13 mouse cellular contexts compared by ENCODE assay signal in genomic region chr9:108217406-108217805, GRCm38 (mm10).
"Had no signal": no experiment of that assay in that cellular context is flagged by ENCODE, and none has a peak within 500 bp of the region (broad histone marks: within the 10 kb centered on the region; RNA-seq: fewer than 3 reads in every experiment).

No protein-coding gene starts in this region.

- H3K4me3 ChIP-seq: layer of hippocampus, adult 2 months; liver, embryonic 12.5 days; midbrain, embryonic 15.5 days; neural tube, embryonic 12.5 days had no signal

- H3K9ac ChIP-seq: liver, embryonic 12.5 days; lung, embryonic 14.5 days; midbrain, embryonic 15.5 days; neural tube, embryonic 12.5 days had no signal

- H3K4me1 ChIP-seq: liver, embryonic 12.5 days had no signal

- ATAC-seq: inflammation-experienced regulatory T-cells, adult 6 months; intestine, postnatal 0 days; liver, embryonic 12.5 days; midbrain, embryonic 15.5 days had no signal

- H3K27me3 ChIP-seq: liver, embryonic 12.5 days; midbrain, embryonic 15.5 days; neural tube, embryonic 12.5 days had no signal

- H3K9me3 ChIP-seq: liver, embryonic 12.5 days; midbrain, embryonic 15.5 days; neural tube, embryonic 12.5 days had no signal

- H3K4me2 ChIP-seq: liver, embryonic 12.5 days; lung, embryonic 14.5 days; midbrain, embryonic 11.5 days; midbrain, embryonic 15.5 days; neural tube, embryonic 12.5 days had no signal

- DNase-seq: lung, embryonic 14.5 days; lung, postnatal 10 days; lung, postnatal 4 days; retina, postnatal 1 day; right cerebral cortex, postnatal 14 days; thymus, postnatal 36 days had no signal

- H3K27ac ChIP-seq: layer of hippocampus, adult 2 months; liver, embryonic 12.5 days; midbrain, embryonic 15.5 days; neural tube, embryonic 12.5 days had no signal
